Mouse (Mus musculus) fibroblast of lung, adult 2 months (primary cell): ENCODE measurements around the gene Mafb.

Experiments
- DNase-seq: peaks from one replicate; pipeline ENCODE4 v3.0.0-alpha.2; 2011; ENCODE audit warnings: low read depth

The Mafb gene

DNA sequence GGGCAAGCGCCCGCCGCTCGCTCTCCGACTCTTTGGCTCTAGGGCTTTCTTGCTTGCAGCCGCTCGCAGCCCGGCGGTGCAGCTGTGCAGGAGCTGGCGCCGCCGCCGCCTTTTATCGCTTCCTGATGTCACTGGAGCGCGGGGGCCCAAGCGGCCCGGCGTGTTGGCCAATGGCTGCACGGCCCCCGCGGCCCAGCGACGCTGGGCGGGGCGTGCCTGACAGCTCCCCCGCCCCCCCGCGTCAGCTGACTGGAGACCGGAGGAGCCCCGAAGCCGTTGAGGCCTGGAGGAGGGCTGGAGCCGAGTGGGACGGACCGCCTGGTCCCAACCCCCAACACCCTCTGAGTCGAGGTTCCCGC is at the start of gene Mafb:
Gene Mafb (minus strand): TSS at position 86 of the 359 bp plus-strand sequence.
- peak; percentile 82 for DNase-seq

GRCm38 (mm10) chr2:160415161-160415560 is 48.3 kb upstream of the Mafb start:
- DNase-seq, result no peak

GRCm38 (mm10) chr2:160414736-160415135 is 47.9 kb upstream of the Mafb start:
- DNase-seq, result no peak

DNA sequence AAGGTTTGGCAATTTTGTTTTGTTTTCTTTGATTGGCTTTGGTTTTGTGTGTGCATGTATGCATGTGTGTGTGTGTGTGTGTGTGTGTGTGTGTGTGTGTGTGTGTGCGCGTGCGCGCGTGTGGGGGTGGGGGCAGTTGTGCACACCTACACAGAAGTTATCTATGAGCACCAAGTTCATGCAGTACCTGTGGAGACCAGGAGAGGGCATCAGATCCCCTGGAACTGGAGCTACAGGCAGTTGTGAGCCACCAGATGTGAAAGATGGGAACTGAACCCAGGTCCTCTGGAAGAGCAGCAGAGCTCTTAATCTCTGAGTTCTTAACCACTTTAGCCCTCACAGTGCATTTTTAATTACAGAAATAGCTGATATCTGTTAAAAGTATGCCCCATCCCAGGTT is 47.1 kb upstream of the Mafb start:
- no peak for DNase-seq

GRCm38 (mm10) chr2:160413055-160413454 is 46.2 kb upstream of the Mafb start:
- no peak for DNase-seq

GRCm38 (mm10) chr2:160411431-160411830 is 44.6 kb upstream of the Mafb start:
- no peak for DNase-seq

GRCm38 (mm10) chr2:160407720-160408119 is 40.9 kb upstream of the Mafb start:
- DNase-seq, result no peak

GRCm38 (mm10) chr2:160397747-160398146 is 30.9 kb upstream of the Mafb start:
- no peak for DNase-seq

DNA sequence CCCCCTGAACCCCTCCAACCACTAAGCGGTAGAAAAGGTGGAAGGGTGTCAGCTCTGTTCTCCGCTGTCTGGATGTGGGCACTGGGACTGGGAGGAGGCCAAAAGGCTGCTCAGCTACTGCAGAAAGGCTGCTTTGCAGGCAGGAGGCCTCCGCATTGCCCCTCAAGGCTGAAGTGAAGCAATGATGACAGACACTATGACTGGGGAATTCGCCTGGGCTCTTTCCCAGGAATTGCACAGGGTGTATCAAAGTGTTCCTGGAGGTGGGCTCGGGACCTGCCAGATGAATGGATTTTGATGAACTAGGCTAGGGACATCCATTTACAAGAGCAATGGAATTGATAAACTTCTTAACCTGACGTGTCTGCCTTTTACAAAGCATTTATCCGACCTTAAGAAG is 27.9 kb upstream of the Mafb start:
- DNase-seq, result no peak

- no peak for DNase-seq
These were observed 25.8 kb upstream of the Mafb start for GRCm38 (mm10) chr2:160392648-160393047.

- no peak for DNase-seq
These were observed 21.7 kb upstream of the Mafb start for GRCm38 (mm10) chr2:160388596-160388995.

- DNase-seq, result no peak
These were observed 16.6 kb upstream of the Mafb start for GRCm38 (mm10) chr2:160383418-160383817.

DNA sequence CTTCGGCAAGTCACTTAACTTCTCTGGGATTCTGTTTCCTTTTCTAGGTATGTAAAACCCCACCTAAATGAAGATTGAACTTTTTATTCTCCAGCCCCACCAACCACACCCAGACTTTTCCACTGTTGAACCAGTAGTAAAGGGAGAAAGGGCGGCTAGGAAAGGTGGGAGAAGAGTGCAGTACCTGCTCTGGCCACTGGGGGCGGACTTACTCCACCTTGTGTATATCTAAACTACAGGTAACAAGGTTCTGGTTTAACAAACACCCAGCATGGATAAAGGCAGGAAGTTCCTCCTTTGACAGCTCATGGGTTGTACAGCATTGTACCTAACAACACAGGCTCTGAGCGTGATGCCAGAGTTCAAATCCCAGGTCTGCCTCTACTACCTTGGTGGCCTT is 11.4 kb upstream of the Mafb start:
- DNase-seq, result no peak

GRCm38 (mm10) chr2:160376236-160376635 is 9.4 kb upstream of the Mafb start:
- no peak for DNase-seq

DNA sequence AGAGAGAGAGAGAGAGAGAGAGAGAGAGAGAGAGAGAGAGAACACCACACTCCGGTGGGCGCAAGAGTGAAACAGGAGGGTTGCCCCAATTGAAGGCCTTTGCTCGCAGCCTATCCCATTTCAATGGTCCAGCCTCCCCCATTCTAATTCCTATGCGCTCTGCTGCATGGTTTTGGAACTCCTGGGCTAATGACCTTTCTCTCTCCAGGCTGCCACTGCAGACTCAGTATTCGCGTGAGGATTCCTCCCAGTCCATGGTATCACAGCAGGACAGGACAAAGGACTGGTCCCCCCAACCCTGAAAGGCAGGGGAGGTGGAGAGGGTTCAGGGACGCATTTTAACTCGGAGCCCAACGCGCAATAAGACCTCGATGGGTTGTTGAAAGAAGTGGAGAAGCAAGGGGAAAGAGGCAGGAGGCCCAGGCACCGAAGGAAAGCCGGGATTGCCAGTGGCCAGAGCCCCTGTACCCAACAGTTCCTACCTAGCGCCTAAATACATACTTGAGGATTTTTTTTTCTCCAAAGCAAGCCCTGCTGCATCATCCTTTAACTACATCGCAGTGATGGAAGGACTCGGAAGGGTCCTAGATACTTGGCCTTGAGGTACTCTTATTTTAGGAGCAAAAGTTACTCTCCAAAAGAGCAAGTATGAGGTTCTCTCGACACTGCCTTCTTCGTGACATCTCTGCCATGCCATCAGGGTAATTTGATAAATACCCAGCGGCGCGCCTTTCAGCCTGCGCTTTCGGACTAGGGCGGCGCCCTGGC is 3.0 kb upstream of the Mafb start:
- no peak for DNase-seq

- DNase-seq, result no peak
These were observed 1.8 kb upstream of the Mafb start for GRCm38 (mm10) chr2:160368422-160369357.

GRCm38 (mm10) chr2:160367448-160368208 is 763 bp upstream of the Mafb start:
- DNase-seq, result peak; percentile 71

DNA sequence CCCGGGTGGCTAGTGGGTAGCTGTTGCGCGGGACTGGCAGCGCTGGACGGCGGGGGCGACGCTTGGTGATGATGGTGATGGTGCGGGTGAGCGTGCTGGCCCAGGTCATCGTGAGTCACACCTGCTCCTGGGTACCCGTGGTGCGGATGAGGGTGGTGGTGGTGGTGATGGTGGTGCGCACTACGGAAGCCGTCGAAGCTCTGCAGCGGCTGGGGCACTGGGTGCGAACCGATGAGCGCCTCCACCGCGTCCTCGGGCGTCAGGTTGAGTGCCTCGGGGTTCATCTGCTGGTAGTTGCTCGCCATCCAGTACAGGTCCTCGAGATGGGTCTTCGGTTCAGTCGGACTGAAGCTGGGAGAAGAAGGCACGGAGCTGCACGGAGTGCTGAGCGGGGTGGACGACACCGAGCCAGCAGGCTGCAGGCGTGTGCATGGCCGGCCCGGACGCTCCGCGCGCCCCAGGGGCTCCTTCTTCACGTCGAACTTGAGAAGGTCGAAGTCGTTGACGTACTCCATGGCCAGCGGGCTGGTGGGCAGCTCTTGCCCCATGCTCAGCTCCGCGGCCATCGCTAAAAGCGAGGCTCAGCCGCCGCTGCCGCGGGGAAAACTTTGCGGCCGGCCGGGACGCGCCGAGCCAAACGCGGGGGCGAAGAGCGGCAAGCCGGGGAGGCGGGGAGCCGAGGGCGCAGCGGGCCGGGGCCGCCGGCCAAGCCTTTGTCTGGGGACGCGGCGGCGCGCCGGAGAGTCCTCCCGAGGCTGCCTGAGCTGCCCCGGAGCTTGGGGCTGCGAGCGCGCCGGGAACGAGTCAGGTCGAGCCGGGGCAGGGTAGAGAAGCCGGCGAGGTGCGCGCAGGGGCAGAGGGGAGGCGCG is 520 bp downstream of the Mafb start:
- peak; percentile 33 for DNase-seq

- DNase-seq, result no peak
These were observed 1.6 kb downstream of the Mafb start for GRCm38 (mm10) chr2:160365107-160365911.

GRCm38 (mm10) chr2:160364666-160365065 is 2.2 kb downstream of the Mafb start:
- DNase-seq, result no peak
